Mouse (Mus musculus) spleen, postnatal 0 days (tissue): Measurements from ENCODE around the gene Crygc. TPM values are rescaled to one million over a fixed set of nuclear protein-coding genes. Genes with fewer than 3 reads are reported as not detected.

Source experiments
- polyA plus RNA-seq: library from polyadenylated mRNA; unstranded; fragments of >200 nt; fragmentation: Nextera tagmentation; extraction: Ambion mirVana; gene quantifications from 2 replicates; pipeline ENCODE4 v1.2.1, GENCODE M21; 2015

Crygc gene
- not detected in 2 replicates for polyA plus RNA-seq

DNA sequence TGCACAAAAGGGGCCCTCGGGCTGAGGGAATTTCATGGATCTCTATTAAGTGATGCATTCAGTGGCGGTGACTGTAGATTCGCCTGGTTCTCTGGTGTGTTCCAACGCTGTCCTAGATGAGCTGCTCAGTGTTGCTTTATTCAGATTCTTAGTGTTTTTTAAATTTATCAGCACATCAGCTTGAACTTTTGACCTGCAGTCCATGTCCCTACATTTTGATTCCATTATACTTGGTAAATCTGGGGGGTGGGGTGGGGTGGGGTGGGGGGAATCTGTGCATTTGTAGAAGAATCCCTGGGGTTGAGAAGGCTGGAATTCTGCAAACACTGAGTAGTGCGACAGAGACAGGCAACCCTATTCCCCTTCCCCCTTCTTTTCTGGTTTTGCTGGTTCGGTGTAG, at the start of gene Crygc:
Crygc (minus strand) TSS at position 101 of the 400 bp plus-strand sequence.

DNA sequence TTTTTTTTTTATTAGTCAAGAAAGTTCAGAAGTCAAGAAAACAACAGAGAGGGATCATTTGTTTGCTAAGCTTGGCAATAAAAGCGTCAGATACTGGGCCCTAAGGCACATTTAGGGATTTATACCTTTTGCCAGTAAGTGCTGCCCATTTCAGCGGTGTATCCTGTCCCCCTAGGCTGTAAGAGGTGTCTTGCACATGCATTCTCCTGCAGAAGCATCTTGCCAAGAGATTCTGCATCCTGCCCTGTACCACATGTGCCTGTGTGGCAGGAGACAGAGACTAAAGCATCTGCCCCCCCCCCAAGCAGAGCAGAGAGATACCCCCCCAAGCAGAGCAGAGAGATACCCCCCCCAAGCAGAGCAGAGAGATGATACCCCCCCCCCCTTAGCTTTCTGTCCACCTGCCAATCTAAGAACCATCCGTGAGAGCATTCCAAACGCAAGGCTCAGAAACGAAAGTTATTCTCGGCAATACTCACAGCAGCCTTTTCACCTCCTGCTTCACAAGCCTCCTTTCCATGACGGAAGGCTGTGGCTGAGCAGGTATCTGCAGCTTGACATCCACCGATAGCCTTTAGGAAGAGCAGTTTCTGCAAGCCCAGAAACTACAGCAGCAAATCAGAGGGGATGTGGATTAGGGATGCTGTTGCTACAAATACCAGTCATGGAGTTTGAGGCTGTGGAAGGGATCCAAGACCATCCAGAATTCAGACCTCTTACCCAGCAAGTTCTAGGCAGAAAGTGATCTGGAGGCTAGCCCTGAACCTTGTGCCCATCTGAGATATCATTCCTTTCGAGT, 49.3 kb upstream of the Crygc start, which contains the start of gene D630023F18Rik:
D630023F18Rik (minus strand) TSS at position 641 of the 799 bp plus-strand sequence.

DNA sequence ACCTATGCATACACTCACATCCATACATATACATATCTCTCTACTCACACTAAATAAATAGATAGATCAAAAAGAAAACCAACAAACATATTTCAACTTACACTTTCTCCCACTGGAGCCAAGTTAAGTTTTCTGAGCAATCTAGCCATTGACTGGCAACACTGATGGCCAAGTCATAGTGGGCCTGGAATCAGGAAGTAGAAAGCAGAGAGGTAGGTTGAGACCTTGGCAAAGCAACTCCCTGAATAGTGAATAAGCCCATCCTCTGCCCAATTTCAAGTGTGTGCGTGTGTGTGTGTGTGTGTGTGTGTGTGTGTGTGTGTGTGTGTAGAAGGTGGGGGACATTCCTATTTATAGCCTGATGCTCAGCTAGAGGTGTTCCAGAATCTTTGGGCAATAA, 45.9 kb upstream of the Crygc start, which contains the start of gene Gm28845:
Gm28845 (minus strand) TSS at position 121 of the 400 bp plus-strand sequence.

DNA sequence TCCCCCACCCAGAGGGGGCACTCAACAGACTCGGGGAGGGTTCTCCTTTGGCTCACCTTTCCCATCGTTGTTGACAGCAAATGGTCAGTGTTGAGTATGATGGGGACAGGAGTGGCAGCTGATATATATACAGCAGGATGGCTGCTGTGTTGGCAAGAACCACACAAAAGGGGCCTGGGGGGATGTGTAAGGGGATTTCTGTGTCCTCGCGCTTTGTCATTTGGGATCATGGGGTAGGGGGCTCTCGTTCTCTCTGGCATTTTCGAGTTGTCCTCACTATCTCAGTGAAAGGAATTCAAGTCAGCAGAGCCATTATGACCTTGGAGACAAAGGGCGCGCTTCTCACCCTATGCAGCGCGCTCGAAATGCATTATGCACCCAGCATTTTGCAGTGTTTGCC, 29.8 kb upstream of the Crygc start, which contains the start of gene Cryga:
Cryga (minus strand) TSS at position 101 of the 400 bp plus-strand sequence.

DNA sequence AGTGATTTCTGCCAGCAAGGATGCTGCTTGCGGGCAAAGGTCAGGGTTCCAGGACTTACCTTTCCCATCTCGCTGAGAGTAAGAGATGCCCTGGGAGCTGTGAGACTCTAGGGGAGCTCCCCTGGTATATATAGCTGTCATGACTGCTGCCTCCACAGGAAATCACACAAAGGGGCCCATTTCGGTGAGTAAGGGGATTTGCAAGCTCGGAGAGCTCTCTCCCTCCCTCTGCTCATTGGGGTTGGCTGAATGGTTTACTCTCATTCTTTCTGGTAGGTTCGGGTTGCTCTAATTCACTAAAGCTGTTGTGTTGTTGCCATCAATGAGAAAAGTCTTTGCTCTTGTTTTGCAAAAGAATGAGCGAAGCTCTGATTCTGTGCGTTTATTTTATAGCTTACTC, 8.7 kb upstream of the Crygc start, which contains the start of gene Crygb:
Crygb (minus strand) TSS at position 101 of the 400 bp plus-strand sequence.

DNA sequence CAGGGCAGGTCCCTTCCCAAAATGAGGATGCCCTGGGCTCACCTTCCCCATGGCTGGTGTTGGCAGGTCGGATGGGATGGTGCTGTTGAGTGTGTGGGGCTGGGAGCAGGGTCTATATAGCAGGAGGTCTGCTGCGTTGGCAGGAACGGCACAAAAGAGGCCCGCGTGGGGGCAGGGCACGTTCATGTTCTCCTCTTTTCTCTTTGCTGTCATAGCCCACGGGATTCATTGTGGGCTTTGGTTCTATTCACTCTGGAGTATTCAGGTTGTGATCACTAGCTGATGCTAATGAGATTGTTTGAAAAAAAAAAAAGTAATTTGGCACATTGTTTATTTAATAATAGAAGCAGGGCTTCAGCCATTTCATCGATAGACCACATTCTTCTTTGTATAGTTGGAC, 10.1 kb downstream of the Crygc start, which contains the start of gene Crygd:
Crygd (minus strand) TSS at position 101 of the 400 bp plus-strand sequence.

DNA sequence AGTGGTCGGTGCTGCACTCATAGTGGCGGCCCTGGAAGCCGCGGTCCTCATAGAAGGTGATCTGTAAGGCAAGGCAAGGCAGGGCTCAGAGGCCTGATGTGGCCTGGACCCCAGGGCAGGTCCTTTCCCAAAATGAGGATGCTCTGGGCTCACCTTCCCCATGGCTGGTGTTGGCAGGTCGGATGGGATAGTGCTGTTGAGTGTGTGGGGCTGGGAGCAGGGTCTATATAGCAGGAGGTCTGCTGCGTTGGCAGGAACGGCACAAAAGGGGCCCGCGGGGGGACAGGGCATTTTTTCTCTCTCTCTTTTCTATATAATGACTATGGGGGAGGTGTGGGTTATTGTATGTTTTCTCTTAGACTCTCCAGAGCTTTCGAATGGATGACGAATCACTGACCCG, 22.5 kb downstream of the Crygc start, which contains the start of gene Cryge:
Cryge (minus strand) TSS at position 198 of the 400 bp plus-strand sequence.

DNA sequence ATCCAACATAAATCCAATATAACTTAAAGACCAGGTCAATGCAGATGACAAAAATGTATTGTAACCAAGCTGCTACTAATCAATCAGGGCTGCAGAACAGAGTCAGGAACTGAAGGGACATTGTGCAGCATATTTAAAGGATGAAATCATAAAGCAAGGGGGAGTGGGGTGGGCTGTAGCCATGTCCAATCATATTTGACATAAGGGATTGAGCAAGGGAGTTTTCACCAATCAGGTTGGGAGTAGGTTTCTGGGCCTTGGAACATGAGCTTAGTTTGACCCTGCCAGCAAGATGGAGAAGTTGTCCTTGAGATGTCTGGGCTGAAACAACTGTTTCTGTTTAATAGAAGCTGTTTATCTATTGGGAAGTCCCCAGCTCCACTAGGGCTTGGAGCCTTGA, 40.8 kb downstream of the Crygc start, which contains the start of gene Akr1cl:
Akr1cl (minus strand) TSS at position 119 of the 400 bp plus-strand sequence.

Other genes with a start within 250 kb of the Crygc start
- 5.8 and 6.0 TPM in 2 replicates for gene Plekhm3, start 116.9 kb downstream of the Crygc start, polyA plus RNA-seq
- not detected in 2 replicates for gene Akr1cl, start 40.9 kb downstream of the Crygc start, polyA plus RNA-seq
- not detected in 2 replicates for gene Cryge, start 22.5 kb downstream of the Crygc start, polyA plus RNA-seq
- not detected in 2 replicates for gene Crygd, start 10.2 kb downstream of the Crygc start, polyA plus RNA-seq
- not detected in 2 replicates for gene Crygb, start 8.6 kb upstream of the Crygc start, polyA plus RNA-seq
- not detected in 2 replicates for gene Cryga, start 29.7 kb upstream of the Crygc start, polyA plus RNA-seq
- gene Gm28845, start 45.9 kb upstream of the Crygc start, polyA plus RNA-seq: 0.17 TPM in 1 of 2 replicates, not detected in the other
- 0.23 and 0.31 TPM in 2 replicates for gene D630023F18Rik, start 49.5 kb upstream of the Crygc start, polyA plus RNA-seq
- gene Idh1, start 112.8 kb upstream of the Crygc start, polyA plus RNA-seq: 29.1 and 38.1 TPM in 2 replicates
- gene Pikfyve, start 113.0 kb upstream of the Crygc start, polyA plus RNA-seq: 6.3 and 6.9 TPM in 2 replicates
- not detected in 2 replicates for gene Pth2r, start 208.4 kb upstream of the Crygc start, polyA plus RNA-seq